Mouse (Mus musculus): ENCODE data around the gene Ccl2. TPM values are rescaled to one million over a fixed set of nuclear protein-coding genes. Genes with fewer than 3 reads are reported as not detected.

The Ccl2 gene
- polyA plus RNA-seq, 1 experiment = 110 TPM

GRCm38 (mm10) chr11:82011411-82012193, 23.8 kb upstream of the Ccl2 start:
- no peak for TF ChIP-seq CTCF (IDR thresholded peaks at IDR 0.05; ENCODE audit: borderline replicate concordance, insufficient read depth, low read length)
- no peak for TF ChIP-seq POLR2A (IDR thresholded peaks at IDR 0.05; ENCODE audit: low read depth, low read length)
- no peak overlapping the region for H3K4me3 ChIP-seq (ENCODE audit: insufficient read depth, low read length)
- peak overlapping the region; percentile 92 for H3K27ac ChIP-seq (ENCODE audit: insufficient read depth, low read length)
- H3K4me1 ChIP-seq (ENCODE audit: control insufficient read depth, insufficient read depth, low read length) = peaks cover 31% of the 10 kb centered on the region

- H3K4me3 ChIP-seq (ENCODE audit: insufficient read depth, low read length) = no peak overlapping the region
- peaks cover 16% of the 10 kb centered on the region for H3K4me1 ChIP-seq (ENCODE audit: control insufficient read depth, insufficient read depth, low read length)
- TF ChIP-seq POLR2A (IDR thresholded peaks at IDR 0.05; ENCODE audit: low read depth, low read length) (no peak), CTCF (IDR thresholded peaks at IDR 0.05; ENCODE audit: borderline replicate concordance, insufficient read depth, low read length) (no peak)
- H3K27ac ChIP-seq (ENCODE audit: insufficient read depth, low read length) = no peak overlapping the region
These were observed 21.6 kb upstream of the Ccl2 start for GRCm38 (mm10) chr11:82013756-82014155.

- no peak overlapping the region for H3K4me3 ChIP-seq (ENCODE audit: insufficient read depth, low read length)
- no peak for TF ChIP-seq POLR2A (IDR thresholded peaks at IDR 0.05; ENCODE audit: low read depth, low read length)
- no peak for TF ChIP-seq CTCF (IDR thresholded peaks at IDR 0.05; ENCODE audit: borderline replicate concordance, insufficient read depth, low read length)
- no peak overlapping the region for H3K27ac ChIP-seq (ENCODE audit: insufficient read depth, low read length)
- H3K4me1 ChIP-seq (ENCODE audit: control insufficient read depth, insufficient read depth, low read length) = peaks cover 23% of the 10 kb centered on the region
These were observed 20.3 kb upstream of the Ccl2 start for GRCm38 (mm10) chr11:82015066-82015465.

- H3K27ac ChIP-seq (ENCODE audit: insufficient read depth, low read length) = no peak overlapping the region
- TF ChIP-seq POLR2A (IDR thresholded peaks at IDR 0.05; ENCODE audit: low read depth, low read length) (no peak), CTCF (IDR thresholded peaks at IDR 0.05; ENCODE audit: borderline replicate concordance, insufficient read depth, low read length) (no peak)
- no peak overlapping the region for H3K4me3 ChIP-seq (ENCODE audit: insufficient read depth, low read length)
- H3K4me1 ChIP-seq (ENCODE audit: control insufficient read depth, insufficient read depth, low read length) = peaks cover 20% of the 10 kb centered on the region
These were observed 19.1 kb upstream of the Ccl2 start for GRCm38 (mm10) chr11:82016181-82016780.

- H3K4me3 ChIP-seq (ENCODE audit: insufficient read depth, low read length) = no peak overlapping the region
- TF ChIP-seq POLR2A (IDR thresholded peaks at IDR 0.05; ENCODE audit: low read depth, low read length) (no peak), CTCF (IDR thresholded peaks at IDR 0.05; ENCODE audit: borderline replicate concordance, insufficient read depth, low read length) (no peak)
These were observed 16.0 kb upstream of the Ccl2 start for GRCm38 (mm10) chr11:82019389-82019788.

GRCm38 (mm10) chr11:82019793-82020192, 15.6 kb upstream of the Ccl2 start:
- peak overlapping the region; percentile 30 for H3K27ac ChIP-seq (ENCODE audit: insufficient read depth, low read length)
- no peak overlapping the region for H3K4me3 ChIP-seq (ENCODE audit: insufficient read depth, low read length)
- TF ChIP-seq CTCF (IDR thresholded peaks at IDR 0.05; ENCODE audit: borderline replicate concordance, insufficient read depth, low read length) (no peak), POLR2A (IDR thresholded peaks at IDR 0.05; ENCODE audit: low read depth, low read length) (no peak)
- H3K4me1 ChIP-seq (ENCODE audit: control insufficient read depth, insufficient read depth, low read length) = peaks cover 15% of the 10 kb centered on the region

More at GRCm38 (mm10) chr11:82019389-82019788, 16.0 kb upstream of the Ccl2 start:
- peaks cover 15% of the 10 kb centered on the region for H3K4me1 ChIP-seq (ENCODE audit: control insufficient read depth, insufficient read depth, low read length)
- peak overlapping the region; percentile 30 for H3K27ac ChIP-seq (ENCODE audit: insufficient read depth, low read length)

- Histone ChIP-seq H3K4me1 (ENCODE audit: control insufficient read depth, insufficient read depth, low read length) (peaks cover 15% of the 10 kb centered on the region), H3K27ac (ENCODE audit: insufficient read depth, low read length) (no peak overlapping the region), H3K4me3 (ENCODE audit: insufficient read depth, low read length) (no peak overlapping the region)
- TF ChIP-seq POLR2A (IDR thresholded peaks at IDR 0.05; ENCODE audit: low read depth, low read length) = no peak
- TF ChIP-seq CTCF (IDR thresholded peaks at IDR 0.05; ENCODE audit: borderline replicate concordance, insufficient read depth, low read length) = no peak
These were observed 14.0 kb upstream of the Ccl2 start for GRCm38 (mm10) chr11:82021406-82021805.

GRCm38 (mm10) chr11:82022504-82023056, 12.8 kb upstream of the Ccl2 start:
- H3K27ac ChIP-seq (ENCODE audit: insufficient read depth, low read length) = no peak overlapping the region
- H3K4me1 ChIP-seq (ENCODE audit: control insufficient read depth, insufficient read depth, low read length) = peaks cover 15% of the 10 kb centered on the region
- no peak overlapping the region for H3K4me3 ChIP-seq (ENCODE audit: insufficient read depth, low read length)
- TF ChIP-seq POLR2A (IDR thresholded peaks at IDR 0.05; ENCODE audit: low read depth, low read length) = no peak
- no peak for TF ChIP-seq CTCF (IDR thresholded peaks at IDR 0.05; ENCODE audit: borderline replicate concordance, insufficient read depth, low read length)

- TF ChIP-seq CTCF (IDR thresholded peaks at IDR 0.05; ENCODE audit: borderline replicate concordance, insufficient read depth, low read length) (no peak), POLR2A (IDR thresholded peaks at IDR 0.05; ENCODE audit: low read depth, low read length) (no peak)
- Histone ChIP-seq H3K4me3 (ENCODE audit: insufficient read depth, low read length) (no peak overlapping the region), H3K27ac (ENCODE audit: insufficient read depth, low read length) (no peak overlapping the region), H3K4me1 (ENCODE audit: control insufficient read depth, insufficient read depth, low read length) (peaks cover 15% of the 10 kb centered on the region)
These were observed 11.6 kb upstream of the Ccl2 start for GRCm38 (mm10) chr11:82023769-82024168.

- Histone ChIP-seq H3K4me1 (ENCODE audit: control insufficient read depth, insufficient read depth, low read length) (peaks cover 18% of the 10 kb centered on the region), H3K27ac (ENCODE audit: insufficient read depth, low read length) (no peak overlapping the region), H3K4me3 (ENCODE audit: insufficient read depth, low read length) (no peak overlapping the region)
- TF ChIP-seq POLR2A (IDR thresholded peaks at IDR 0.05; ENCODE audit: low read depth, low read length) (no peak), CTCF (IDR thresholded peaks at IDR 0.05; ENCODE audit: borderline replicate concordance, insufficient read depth, low read length) (no peak)
These were observed 5.2 kb upstream of the Ccl2 start for GRCm38 (mm10) chr11:82030171-82030570.
